Mouse (Mus musculus): ENCODE measurements at regions not wholly inside any gene's neighbourhood (a gene's known extent, or its start where the extent isn't known, plus 50 kb on each side); places are given as distances from the start of the nearest gene placed in this dataset.
A peak's percentile ranks its signal among the peaks of the same experiment; 100 is the strongest.

DNA sequence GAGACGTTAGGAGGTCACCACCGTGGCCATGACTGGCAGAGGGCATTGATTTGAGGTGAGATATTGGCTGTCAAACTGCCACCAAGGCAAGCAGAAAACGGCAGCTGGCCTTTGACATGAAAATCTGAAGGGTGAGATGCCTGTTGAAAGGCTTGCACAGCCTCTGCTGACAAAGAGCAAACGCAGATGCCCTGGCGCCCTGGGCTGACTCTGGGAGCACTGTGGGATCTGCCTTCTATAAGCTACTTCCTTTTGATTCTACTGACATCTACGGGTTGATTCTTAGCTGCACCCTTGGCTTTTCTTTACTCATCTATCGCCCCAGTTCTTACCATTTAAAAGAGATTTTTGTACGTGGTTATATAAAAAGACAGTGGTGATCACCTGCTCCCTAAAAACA, 98.2 kb upstream of the Elac2 start:
- Histone ChIP-seq H3K36me3 (ENCODE audit: control insufficient read depth, insufficient read depth, low read length, poor library complexity, severe bottlenecking) (no peaks in the 10 kb centered on the region), H3K4me3 (ENCODE audit: insufficient read depth in 1 of 2, low read depth in 1 of 2, low read length in 2 of 2, poor library complexity in 1 of 2, severe bottlenecking in 1 of 2) (no peak overlapping the region), H3K4me1 (ENCODE audit: control insufficient read depth in 2 of 2, insufficient read depth in 2 of 2, low read length in 2 of 2, poor library complexity in 1 of 2) (no peaks in the 10 kb centered on the region), H3K27ac (ENCODE audit: insufficient read depth, low read depth, low read length, poor library complexity, severe bottlenecking) (no peak overlapping the region), H3K9me3 (ENCODE audit: control insufficient read depth, insufficient read depth, low read depth, low read length) (no peaks in the 10 kb centered on the region), H3K9ac (ENCODE audit: insufficient read depth, low read depth, low read length, poor library complexity, severe bottlenecking) (no peak overlapping the region)
- no peak for TF ChIP-seq MAFK (IDR thresholded peaks at IDR 0.05; ENCODE audit: insufficient read depth, low read depth, low read length)
- no peak for TF ChIP-seq ZNF384 (IDR thresholded peaks at IDR 0.05; ENCODE audit: low read depth, low read length)
- no peak for TF ChIP-seq CHD2 (IDR thresholded peaks at IDR 0.05; ENCODE audit: low read depth, low read length)
- no peak for TF ChIP-seq ZC3H11A (IDR thresholded peaks at IDR 0.05; ENCODE audit: borderline replicate concordance, low read depth, low read length)
- no peak for TF ChIP-seq HCFC1 (IDR thresholded peaks at IDR 0.05; ENCODE audit: borderline replicate concordance, insufficient read depth, low read length)
- no peak for DNase-seq (ENCODE audit: low read depth, low spot score)
- in situ Hi-C loops (cut with MboI; ENCODE audit: low sequenced_read_pairs in 2 of 2, unreplicated experiment in 2 of 2) = no loop called here

DNA sequence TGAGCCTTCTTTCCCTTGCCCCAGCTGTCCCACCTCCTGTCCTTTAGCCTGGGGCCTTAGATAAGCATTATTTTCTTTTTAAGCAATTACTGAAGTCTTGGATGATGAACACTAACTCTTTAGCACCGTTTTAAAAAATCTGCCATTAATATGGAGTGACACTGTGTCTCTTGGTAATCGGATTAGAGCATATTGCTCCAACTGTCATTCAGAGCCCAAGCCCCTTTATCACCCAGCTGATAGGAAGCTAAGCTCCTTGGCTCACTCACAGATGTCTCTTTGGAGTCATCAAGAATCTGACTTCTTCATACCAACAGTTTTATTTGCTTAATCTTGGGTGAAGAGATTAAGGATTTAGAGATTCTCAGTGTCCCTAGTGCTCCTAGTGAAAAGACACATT, 94.3 kb upstream of the Elac2 start:
- Histone ChIP-seq H3K4me3 (ENCODE audit: insufficient read depth in 1 of 2, low read depth in 1 of 2, low read length in 2 of 2, poor library complexity in 1 of 2, severe bottlenecking in 1 of 2) (no peak overlapping the region), H3K27ac (ENCODE audit: insufficient read depth, low read depth, low read length, poor library complexity, severe bottlenecking) (no peak overlapping the region), H3K4me1 (ENCODE audit: control insufficient read depth in 2 of 2, insufficient read depth in 2 of 2, low read length in 2 of 2, poor library complexity in 1 of 2) (no peaks in the 10 kb centered on the region), H3K36me3 (ENCODE audit: control insufficient read depth, insufficient read depth, low read length, poor library complexity, severe bottlenecking) (no peaks in the 10 kb centered on the region), H3K9me3 (ENCODE audit: control insufficient read depth, insufficient read depth, low read depth, low read length) (no peaks in the 10 kb centered on the region), H3K9ac (ENCODE audit: insufficient read depth, low read depth, low read length, poor library complexity, severe bottlenecking) (no peak overlapping the region)
- no peak for DNase-seq (ENCODE audit: low read depth, low spot score)
- in situ Hi-C loops (cut with MboI; ENCODE audit: low sequenced_read_pairs in 2 of 2, unreplicated experiment in 2 of 2) = no loop called here
- TF ChIP-seq HCFC1 (IDR thresholded peaks at IDR 0.05; ENCODE audit: borderline replicate concordance, insufficient read depth, low read length) (no peak), CHD2 (IDR thresholded peaks at IDR 0.05; ENCODE audit: low read depth, low read length) (no peak), ZNF384 (IDR thresholded peaks at IDR 0.05; ENCODE audit: low read depth, low read length) (no peak), MAFK (IDR thresholded peaks at IDR 0.05; ENCODE audit: insufficient read depth, low read depth, low read length) (no peak), ZC3H11A (IDR thresholded peaks at IDR 0.05; ENCODE audit: borderline replicate concordance, low read depth, low read length) (no peak)

- in situ Hi-C loops (cut with MboI; ENCODE audit: low sequenced_read_pairs in 2 of 2, unreplicated experiment in 2 of 2) = no loop called here
- no peak overlapping the region for H3K9ac ChIP-seq (ENCODE audit: insufficient read depth, low read depth, low read length, poor library complexity, severe bottlenecking)
- DNase-seq (ENCODE audit: low read depth, low spot score) = no peak
- TF ChIP-seq HCFC1 (IDR thresholded peaks at IDR 0.05; ENCODE audit: borderline replicate concordance, insufficient read depth, low read length) = no peak
- TF ChIP-seq ZC3H11A (IDR thresholded peaks at IDR 0.05; ENCODE audit: borderline replicate concordance, low read depth, low read length) = no peak
- TF ChIP-seq ZNF384 (IDR thresholded peaks at IDR 0.05; ENCODE audit: low read depth, low read length) = no peak
- no peak for TF ChIP-seq MAFK (IDR thresholded peaks at IDR 0.05; ENCODE audit: insufficient read depth, low read depth, low read length)
- no peak for TF ChIP-seq CHD2 (IDR thresholded peaks at IDR 0.05; ENCODE audit: low read depth, low read length)
- H3K36me3 ChIP-seq (ENCODE audit: control insufficient read depth, insufficient read depth, low read length, poor library complexity, severe bottlenecking) = no peaks in the 10 kb centered on the region
- no peak overlapping the region for H3K4me3 ChIP-seq (ENCODE audit: insufficient read depth in 1 of 2, low read depth in 1 of 2, low read length in 2 of 2, poor library complexity in 1 of 2, severe bottlenecking in 1 of 2)
- H3K4me1 ChIP-seq (ENCODE audit: control insufficient read depth in 2 of 2, insufficient read depth in 2 of 2, low read length in 2 of 2, poor library complexity in 1 of 2) = no peaks in the 10 kb centered on the region
- no peaks in the 10 kb centered on the region for H3K9me3 ChIP-seq (ENCODE audit: control insufficient read depth, insufficient read depth, low read depth, low read length)
- H3K27ac ChIP-seq (ENCODE audit: insufficient read depth, low read depth, low read length, poor library complexity, severe bottlenecking) = no peak overlapping the region
Measured at GRCm38 (mm10) chr11:64889335-64890020, 89.4 kb upstream of the Elac2 start.

DNA sequence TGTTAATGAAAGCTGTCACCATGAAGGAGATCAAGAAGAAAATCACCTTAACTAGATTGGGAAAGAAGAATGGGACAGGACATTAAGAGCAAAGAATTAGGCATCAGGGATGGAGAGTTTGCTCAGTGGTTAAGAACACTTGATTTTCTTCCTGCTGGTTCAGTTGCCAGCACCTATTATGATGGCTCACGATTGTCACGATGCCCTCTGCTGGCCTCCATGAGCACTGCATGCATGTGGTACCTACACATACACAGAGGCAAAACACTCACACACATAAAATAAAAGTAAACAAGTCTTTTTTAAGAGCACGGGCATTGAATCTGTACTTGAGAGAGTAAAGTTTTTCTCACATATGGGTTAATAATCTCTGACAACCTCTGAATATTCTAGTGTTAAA, 88.1 kb upstream of the Elac2 start:
- Histone ChIP-seq H3K4me3 (ENCODE audit: insufficient read depth in 1 of 2, low read depth in 1 of 2, low read length in 2 of 2, poor library complexity in 1 of 2, severe bottlenecking in 1 of 2) (no peak overlapping the region), H3K4me1 (ENCODE audit: control insufficient read depth in 2 of 2, insufficient read depth in 2 of 2, low read length in 2 of 2, poor library complexity in 1 of 2) (no peaks in the 10 kb centered on the region), H3K9ac (ENCODE audit: insufficient read depth, low read depth, low read length, poor library complexity, severe bottlenecking) (no peak overlapping the region), H3K27ac (ENCODE audit: insufficient read depth, low read depth, low read length, poor library complexity, severe bottlenecking) (no peak overlapping the region), H3K36me3 (ENCODE audit: control insufficient read depth, insufficient read depth, low read length, poor library complexity, severe bottlenecking) (no peaks in the 10 kb centered on the region), H3K9me3 (ENCODE audit: control insufficient read depth, insufficient read depth, low read depth, low read length) (no peaks in the 10 kb centered on the region)
- no peak for TF ChIP-seq ZNF384 (IDR thresholded peaks at IDR 0.05; ENCODE audit: low read depth, low read length)
- no peak for TF ChIP-seq ZC3H11A (IDR thresholded peaks at IDR 0.05; ENCODE audit: borderline replicate concordance, low read depth, low read length)
- no peak for TF ChIP-seq CHD2 (IDR thresholded peaks at IDR 0.05; ENCODE audit: low read depth, low read length)
- no peak for TF ChIP-seq HCFC1 (IDR thresholded peaks at IDR 0.05; ENCODE audit: borderline replicate concordance, insufficient read depth, low read length)
- no peak for TF ChIP-seq MAFK (IDR thresholded peaks at IDR 0.05; ENCODE audit: insufficient read depth, low read depth, low read length)
- peak; percentile 50 for DNase-seq (ENCODE audit: low read depth, low spot score)
- in situ Hi-C loops (cut with MboI; ENCODE audit: low sequenced_read_pairs in 2 of 2, unreplicated experiment in 2 of 2) = no loop called here
